Mouse (Mus musculus) liver, embryonic 14.5 days (tissue): ENCODE results near the gene Ramp1. TPM values are rescaled to one million over a fixed set of nuclear protein-coding genes. Genes with fewer than 3 reads are reported as not detected.

ENCODE experiments used
- ATAC-seq: fragments of 200-750 bp; cut with Nextera tagmentation; 2 replicates; pipeline ENCODE4 v1.8.0; 2017; ENCODE audit warnings: moderate number of reproducible peaks, mild to moderate bottlenecking, moderate library complexity; ENCODE audit not compliant: insufficient read depth
- DNase-seq, 3 experiments: peaks; one replicate each; pipeline ENCODE4 v3.0.0-alpha.2; 2012 to 2013; ENCODE audit warnings: low read depth in 3 of 3, low spot score in 3 of 3
- H3K27ac ChIP-seq: fragments of 300-500 bp; sonication (generic); 2 replicates; pipeline ENCODE4 v1.5.1; 2014; ENCODE audit warnings: moderate library complexity, mild to moderate bottlenecking, control low read depth, inconsistent platforms
- H3K27me3 ChIP-seq: fragments of 300-500 bp; sonication (generic); 2 replicates; pipeline ENCODE4 v1.6.1; 2014; ENCODE audit warnings: mild to moderate bottlenecking, low read length, moderate library complexity; ENCODE audit not compliant: control insufficient read depth, insufficient read depth
- H3K36me3 ChIP-seq: fragments of 300-500 bp; sonication (generic); replicated peaks from 2 replicates; pipeline ENCODE4 v1.6.1; 2014; ENCODE audit warnings: low read depth; ENCODE audit not compliant: control insufficient read depth, insufficient read depth
- H3K4me1 ChIP-seq, 2 experiments: fragments of 200-500 bp in 1 of 2; fragments of 300-500 bp in 1 of 2; sonication (generic) in 1 of 2; replicated peaks; 2 replicates each; pipeline ENCODE4 v1.6.1; 2012 to 2014; ENCODE audit warnings: antibody characterized with exemption in 1 of 2, inconsistent platforms in 1 of 2, low read length in 1 of 2; ENCODE audit not compliant: control insufficient read depth in 2 of 2, insufficient read depth in 2 of 2
- H3K4me2 ChIP-seq: fragments of 300-500 bp; sonication (generic); 2 replicates; pipeline ENCODE4 v1.6.1; 2014; ENCODE audit warnings: low read depth, mild to moderate bottlenecking, control low read depth, moderate library complexity
- H3K4me3 ChIP-seq, 2 experiments: fragments of 200-500 bp in 1 of 2; fragments of 300-500 bp in 1 of 2; sonication (generic) in 1 of 2; 2 replicates each; pipeline ENCODE4 v1.5.1; 2012 to 2014; ENCODE audit warnings: low read depth in 2 of 2, low read length in 2 of 2, mild to moderate bottlenecking in 2 of 2, control low read depth in 1 of 2, inconsistent platforms in 1 of 2, moderate library complexity in 1 of 2; ENCODE audit not compliant: insufficient read depth in 1 of 2
- H3K9ac ChIP-seq: fragments of 300-500 bp; sonication (generic); replicated peaks from 2 replicates; pipeline ENCODE4 v1.6.1; 2014; ENCODE audit warnings: mild to moderate bottlenecking, control low read depth, moderate library complexity
- H3K9me3 ChIP-seq: fragments of 300-500 bp; sonication (generic); 2 replicates; pipeline ENCODE4 v1.6.1; 2016; ENCODE audit warnings: low read length, mixed read lengths; ENCODE audit not compliant: control insufficient read depth
- CTCF ChIP-seq: IDR thresholded peaks from 2 replicates; pipeline ENCODE4 v1.5.1; 2016; ENCODE audit warnings: antibody characterized with exemption, low read depth, control low read depth
- EP300 ChIP-seq: IDR thresholded peaks from 2 replicates; pipeline ENCODE4 v1.6.1; 2016; ENCODE audit warnings: antibody characterized with exemption, low read depth
- WGBS: fragments of 180-500 bp; shearing (Covaris S2); extraction: QIAGEN DNeasy Blood & Tissue Kit; methylation state at CpG from one replicate; pipeline ENCODE4 v1.1.7; 2014; ENCODE audit not compliant: insufficient replicate concordance; 5-methylcytosine and 5-hydroxymethylcytosine counted together
- polyA plus RNA-seq, 2 experiments: library from polyadenylated mRNA; depleted of rRNA in 1 of 2; stranded (reverse) in 1 of 2; unstranded in 1 of 2; fragments of >200 nt; fragmentation: Nextera tagmentation in 1 of 2; extraction: Ambion mirVana in 1 of 2; gene quantifications; 2 replicates each; pipeline versions ENCODE4 v1.2.1 to v1.2.3; 2012 to 2014

The Ramp1 gene
- polyA plus RNA-seq, 2 experiments: 2.4 to 5.2 TPM

- H3K9me3 ChIP-seq: no peaks in the 10 kb centered on the region
- peaks cover 0 to 11% of the 10 kb centered on the region in 2 experiments; a peak in 2 of 4 replicates for H3K4me1 ChIP-seq
- no peak overlapping the region for H3K27ac ChIP-seq
- no peaks in the 10 kb centered on the region for H3K27me3 ChIP-seq
- H3K4me2 ChIP-seq: no peak overlapping the region
- DNase-seq (no peak), ATAC-seq (no peak)
- no peak overlapping the region for H3K4me3 ChIP-seq
- peaks cover 5% of the 10 kb centered on the region; the same call in 1 of the 2 replicates for H3K36me3 ChIP-seq
- H3K9ac ChIP-seq: no peak overlapping the region
- TF ChIP-seq EP300: no peak
- no peak for TF ChIP-seq CTCF
These were observed 78.3 kb downstream of the Ramp1 start for GRCm38 (mm10) chr1:91257918-91258317.

- Histone ChIP-seq H3K9me3 (no peaks in the 10 kb centered on the region), H3K4me2 (no peak overlapping the region), H3K4me3 (no peak overlapping the region), H3K4me1 (peaks cover 0 to 11% of the 10 kb centered on the region in 2 experiments; a peak in 2 of 4 replicates), H3K9ac (no peak overlapping the region), H3K27me3 (no peaks in the 10 kb centered on the region), H3K36me3 (peaks cover 3% of the 10 kb centered on the region; the same call in 1 of the 2 replicates), H3K27ac (no peak overlapping the region)
- DNase-seq (no peak), ATAC-seq (no peak)
- WGBS: 71% methylated on average over 5 of the region's 5 CpGs
- TF ChIP-seq EP300: no peak
- TF ChIP-seq CTCF: no peak
These were observed 80.2 kb downstream of the Ramp1 start for GRCm38 (mm10) chr1:91259794-91260193.

GRCm38 (mm10) chr1:91262508-91262907 lies 82.9 kb downstream of the Ramp1 start:
- Histone ChIP-seq H3K4me1 (peaks cover 0 to 8% of the 10 kb centered on the region in 2 experiments; a peak in 2 of 4 replicates), H3K4me2 (no peak overlapping the region), H3K4me3 (no peak overlapping the region), H3K36me3 (peaks cover 13% of the 10 kb centered on the region), H3K9ac (no peak overlapping the region), H3K27ac (no peak overlapping the region), H3K27me3 (no peaks in the 10 kb centered on the region), H3K9me3 (no peaks in the 10 kb centered on the region)
- WGBS: 86% methylated on average over 7 of the region's 7 CpGs
- no peak for ATAC-seq
- no peak for TF ChIP-seq CTCF
- no peak for TF ChIP-seq EP300
- no peak for DNase-seq

- Histone ChIP-seq H3K9ac (no peak overlapping the region), H3K4me3 (no peak overlapping the region), H3K27ac (no peak overlapping the region), H3K4me1 (no peaks in the 10 kb centered on the region), H3K4me2 (no peak overlapping the region), H3K27me3 (no peaks in the 10 kb centered on the region), H3K36me3 (peaks cover 9% of the 10 kb centered on the region), H3K9me3 (no peaks in the 10 kb centered on the region)
- TF ChIP-seq EP300 (no peak), CTCF (no peak)
- ATAC-seq (peak; percentile 45; the same call in 1 of the 2 replicates), DNase-seq (no peak)
- 78% methylated on average over 2 of the region's 2 CpGs for WGBS
These were observed 92.6 kb downstream of the Ramp1 start for GRCm38 (mm10) chr1:91272260-91272659.

Other genes starting within 250 kb of the Ramp1 start
- not detected in 2 replicates for gene Prlh, start 226.7 kb upstream of the Ramp1 start, polyA plus RNA-seq (2012; rRNA removed)
- not detected in 2 replicates for gene Prlh, start 226.7 kb upstream of the Ramp1 start, polyA plus RNA-seq (2014; fragmentation: Nextera tagmentation; extraction: Ambion mirVana)
- 1.4 and 1.8 TPM in 2 replicates for gene Rab17, start 210.2 kb upstream of the Ramp1 start, polyA plus RNA-seq (2012; rRNA removed)
- gene Rab17, start 210.2 kb upstream of the Ramp1 start, polyA plus RNA-seq (2014; fragmentation: Nextera tagmentation; extraction: Ambion mirVana): 3.9 and 4.2 TPM in 2 replicates
- gene Lrrfip1, start 181.1 kb upstream of the Ramp1 start, polyA plus RNA-seq (2012; rRNA removed): 4.6 and 9.4 TPM in 2 replicates
- 10.0 and 12.5 TPM in 2 replicates for gene Lrrfip1, start 181.1 kb upstream of the Ramp1 start, polyA plus RNA-seq (2014; fragmentation: Nextera tagmentation; extraction: Ambion mirVana)
- 0.31 and 0.95 TPM in 2 replicates for gene Rbm44, start 34.7 kb upstream of the Ramp1 start, polyA plus RNA-seq (2012; rRNA removed)
- 0.94 and 1.4 TPM in 2 replicates for gene Rbm44, start 34.7 kb upstream of the Ramp1 start, polyA plus RNA-seq (2014; fragmentation: Nextera tagmentation; extraction: Ambion mirVana)
- gene Ube2f, start 70.5 kb downstream of the Ramp1 start, polyA plus RNA-seq (2012; rRNA removed): 31.0 and 41.1 TPM in 2 replicates
- gene Ube2f, start 70.5 kb downstream of the Ramp1 start, polyA plus RNA-seq (2014; fragmentation: Nextera tagmentation; extraction: Ambion mirVana): 58.3 and 61.1 TPM in 2 replicates
- 20.7 and 21.0 TPM in 2 replicates for gene Scly, start 118.5 kb downstream of the Ramp1 start, polyA plus RNA-seq (2012; rRNA removed)
- gene Scly, start 118.5 kb downstream of the Ramp1 start, polyA plus RNA-seq (2014; fragmentation: Nextera tagmentation; extraction: Ambion mirVana): 21.0 and 22.6 TPM in 2 replicates
- gene Espnl, start 142.3 kb downstream of the Ramp1 start, polyA plus RNA-seq (2012; rRNA removed): 0.01 and 0.03 TPM in 2 replicates
- gene Espnl, start 142.3 kb downstream of the Ramp1 start, polyA plus RNA-seq (2014; fragmentation: Nextera tagmentation; extraction: Ambion mirVana): 0.01 TPM in 1 of 2 replicates, not detected in the other
- gene Klhl30, start 171.2 kb downstream of the Ramp1 start, polyA plus RNA-seq (2012; rRNA removed): 0.01 and 0.02 TPM in 2 replicates
- not detected in 2 replicates for gene Klhl30, start 171.2 kb downstream of the Ramp1 start, polyA plus RNA-seq (2014; fragmentation: Nextera tagmentation; extraction: Ambion mirVana)
- gene Erfe, start 186.6 kb downstream of the Ramp1 start, polyA plus RNA-seq (2012; rRNA removed): 2.2 and 2.7 TPM in 2 replicates
- 2.3 and 2.4 TPM in 2 replicates for gene Erfe, start 186.6 kb downstream of the Ramp1 start, polyA plus RNA-seq (2014; fragmentation: Nextera tagmentation; extraction: Ambion mirVana)
- gene Ilkap, start 219.0 kb downstream of the Ramp1 start, polyA plus RNA-seq (2012; rRNA removed): 30.9 and 46.0 TPM in 2 replicates
- gene Ilkap, start 219.0 kb downstream of the Ramp1 start, polyA plus RNA-seq (2014; fragmentation: Nextera tagmentation; extraction: Ambion mirVana): 62.1 and 65.8 TPM in 2 replicates
- gene Hes6, start 234.2 kb downstream of the Ramp1 start, polyA plus RNA-seq (2012; rRNA removed): 11.2 and 12.9 TPM in 2 replicates
- 14.5 and 15.1 TPM in 2 replicates for gene Hes6, start 234.2 kb downstream of the Ramp1 start, polyA plus RNA-seq (2014; fragmentation: Nextera tagmentation; extraction: Ambion mirVana)